Mouse (Mus musculus) bone marrow, adult 2 months (tissue): Measurements from ENCODE around the gene Golph3. TPM values are rescaled to one million over a fixed set of nuclear protein-coding genes. Genes with fewer than 3 reads are reported as not detected.
A peak's percentile ranks its signal among the peaks of the same experiment; 100 is the strongest.

Experiments used
- H3K27ac ChIP-seq: fragments of 200-500 bp; 2 replicates; pipeline ENCODE4 v1.5.1; 2012; ENCODE audit warnings: low read depth, mild to moderate bottlenecking, control low read depth, inconsistent platforms, low read length; ENCODE audit not compliant: control insufficient read depth, poor library complexity, insufficient read depth
- H3K4me1 ChIP-seq: fragments of 200-500 bp; 2 replicates; pipeline ENCODE4 v1.6.1; 2011; ENCODE audit warnings: low read length; ENCODE audit not compliant: control insufficient read depth, insufficient read depth
- H3K4me3 ChIP-seq: fragments of 200-500 bp; replicated peaks from 2 replicates; pipeline ENCODE3; 2011; ENCODE audit warnings: mild to moderate bottlenecking, low read depth, low read length, control low read depth; ENCODE audit not compliant: control insufficient read depth
- CTCF ChIP-seq: fragments of 200-500 bp; IDR thresholded peaks from 2 replicates; pipeline ENCODE4 v1.5.1; 2011; ENCODE audit warnings: low read length, control low read depth; ENCODE audit not compliant: control insufficient read depth, insufficient read depth
- POLR2A ChIP-seq: fragments of 200-500 bp; IDR thresholded peaks from 2 replicates; pipeline ENCODE4 v1.6.1; 2011; ENCODE audit warnings: low read depth, mild to moderate bottlenecking, control low read depth, low read length, borderline replicate concordance; ENCODE audit not compliant: control insufficient read depth
- WGBS: fragments of 180-500 bp; shearing (Covaris S2); methylation state at CpG from one replicate; pipeline ENCODE4 v1.1.7; 2018; 5-methylcytosine and 5-hydroxymethylcytosine counted together
- polyA plus RNA-seq: library from polyadenylated mRNA; stranded (reverse); fragments of >200 nt; gene quantifications from 2 replicates; pipeline ENCODE4 v1.2.4, GENCODE M21; 2011; ENCODE audit warnings: low replicate concordance; ENCODE audit not compliant: missing spikeins, insufficient read depth, insufficient read length

Gene Golph3
- polyA plus RNA-seq, 1 experiment, result 27.1 TPM

DNA sequence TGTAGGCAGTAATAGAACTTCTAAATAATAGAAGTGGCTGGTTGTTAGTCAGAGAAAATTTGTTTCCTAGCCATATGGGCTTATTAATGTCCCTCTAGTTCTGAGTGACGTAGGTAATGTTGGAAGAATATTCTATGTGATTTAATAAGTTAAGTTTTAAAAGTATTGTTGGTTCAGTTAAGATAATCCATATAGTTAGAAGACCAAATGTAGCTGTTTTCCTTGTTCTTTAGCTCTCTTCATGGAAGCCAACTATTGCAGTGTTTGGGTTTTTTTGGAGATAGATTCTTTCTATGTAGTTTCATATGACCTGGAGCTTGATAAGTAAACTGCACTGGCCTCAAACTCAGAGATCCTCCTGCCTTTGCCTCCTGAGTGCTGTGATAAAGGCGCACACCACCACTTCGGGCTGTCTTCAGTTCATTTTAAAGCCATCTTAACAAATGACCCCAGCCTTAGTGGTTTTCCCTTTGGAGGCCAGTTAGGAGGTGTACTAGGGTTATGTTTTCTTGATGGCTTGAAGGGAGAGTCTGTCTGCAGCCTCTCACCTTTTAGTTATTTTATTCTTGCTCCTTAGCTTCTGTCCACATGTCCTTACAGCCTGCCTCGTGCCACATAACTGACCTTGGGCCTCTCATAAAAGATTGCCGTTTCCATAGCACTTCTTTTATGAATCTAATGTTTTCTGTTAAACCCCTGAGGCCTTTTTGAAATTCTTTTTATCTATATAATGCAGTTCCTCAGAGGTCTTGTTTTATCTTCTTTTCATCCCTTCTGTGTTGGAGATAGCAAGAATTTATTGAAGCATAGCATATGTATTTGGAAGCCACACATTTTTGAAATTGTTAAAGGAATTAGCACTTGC is 19.5 kb downstream of the Golph3 start:
- 66% methylated on average over 5 of the region's 5 CpGs for WGBS
- H3K4me1 ChIP-seq, result peaks cover 3% of the 10 kb centered on the region
- no peak overlapping the region for H3K4me3 ChIP-seq
- no peak overlapping the region for H3K27ac ChIP-seq
- TF ChIP-seq POLR2A (no peak), CTCF (no peak)

- 74% methylated on average over 4 of the region's 4 CpGs for WGBS
- peaks cover 3% of the 10 kb centered on the region for H3K4me1 ChIP-seq
Observed at GRCm38 (mm10) chr15:12341401-12341758, 20.1 kb downstream of the Golph3 start.

DNA sequence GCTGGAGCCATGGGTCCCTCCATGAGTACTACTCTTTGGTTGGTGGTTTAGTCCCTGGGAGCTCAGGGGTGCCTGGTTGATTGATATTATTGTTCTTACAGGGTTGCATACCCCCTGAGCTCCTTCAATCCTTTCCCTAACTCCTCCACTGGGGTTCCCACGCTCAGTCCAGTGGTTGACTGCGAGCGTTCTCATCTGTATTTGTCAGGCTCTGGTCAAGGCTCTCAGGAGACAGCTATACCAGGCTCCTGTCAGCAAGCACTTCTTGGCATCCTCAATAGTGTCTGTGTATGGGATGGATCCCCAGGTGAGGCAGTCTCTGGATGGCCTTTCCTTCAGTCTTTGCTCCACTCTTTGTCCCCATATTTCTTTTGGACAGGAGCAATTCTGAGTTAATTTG is 25.7 kb downstream of the Golph3 start:
- TF ChIP-seq CTCF (no peak), POLR2A (no peak)
- WGBS, result 85% methylated on average over 3 of the region's 3 CpGs

More at GRCm38 (mm10) chr15:12341401-12341758, 20.1 kb downstream of the Golph3 start:
- Histone ChIP-seq H3K4me3 (no peak overlapping the region), H3K27ac (peak overlapping the region; percentile 51)
- TF ChIP-seq POLR2A (no peak), CTCF (no peak)

DNA sequence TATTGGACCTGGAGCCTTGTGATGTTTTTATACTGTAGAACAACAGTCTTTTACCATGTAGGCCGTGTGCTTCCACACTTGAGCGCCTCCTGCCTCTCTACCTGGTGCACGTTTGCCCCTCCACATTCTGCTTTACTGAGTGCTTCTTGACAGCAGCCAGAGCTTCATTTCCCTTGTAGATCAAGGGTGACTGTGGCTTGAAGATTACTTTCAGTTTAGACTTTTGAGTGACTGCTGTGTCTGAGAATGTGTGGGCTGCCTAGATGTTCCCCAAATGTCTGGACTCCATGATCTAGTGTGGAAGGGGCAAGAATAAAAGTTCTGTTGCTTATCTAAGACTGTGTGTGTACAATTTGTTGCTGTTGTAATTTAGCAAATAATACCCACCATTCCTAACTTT is 27.7 kb downstream of the Golph3 start:
- TF ChIP-seq POLR2A (no peak), CTCF (no peak)
- Histone ChIP-seq H3K4me1 (peaks cover 1% of the 10 kb centered on the region; the same call in 1 of the 2 replicates), H3K4me3 (no peak overlapping the region), H3K27ac (no peak overlapping the region)
- 62% methylated on average over 3 of the region's 3 CpGs for WGBS

More for the DNA sequence above, 25.7 kb downstream of the Golph3 start:
- H3K4me3 ChIP-seq, result no peak overlapping the region
- H3K27ac ChIP-seq, result no peak overlapping the region
- peaks cover 1% of the 10 kb centered on the region; the same call in 1 of the 2 replicates for H3K4me1 ChIP-seq

GRCm38 (mm10) chr15:12349840-12350239 is 28.6 kb downstream of the Golph3 start:
- TF ChIP-seq CTCF (no peak), POLR2A (no peak)
- 72% methylated on average over 5 of the region's 5 CpGs for whole genome bisulfite sequencing
- no peak overlapping the region for H3K4me3 ChIP-seq
- H3K27ac ChIP-seq, result no peak overlapping the region
- peaks cover 1% of the 10 kb centered on the region; the same call in 1 of the 2 replicates for H3K4me1 ChIP-seq

- H3K27ac ChIP-seq, result no peak overlapping the region
- TF ChIP-seq CTCF (no peak), POLR2A (no peak)
- 94% methylated on average over 7 of the region's 7 CpGs for WGBS
- H3K4me1 ChIP-seq, result peaks cover 3% of the 10 kb centered on the region; the same call in 1 of the 2 replicates
- H3K4me3 ChIP-seq, result no peak overlapping the region
Observed at GRCm38 (mm10) chr15:12351470-12351869, 30.2 kb downstream of the Golph3 start.

GRCm38 (mm10) chr15:12354281-12354810 is 33.1 kb downstream of the Golph3 start:
- Histone ChIP-seq H3K4me3 (no peak overlapping the region), H3K27ac (no peak overlapping the region), H3K4me1 (peaks cover 3% of the 10 kb centered on the region; the same call in 1 of the 2 replicates)
- TF ChIP-seq CTCF, result no peak
- TF ChIP-seq POLR2A, result no peak
- 89% methylated on average over 2 of the region's 2 CpGs for WGBS

GRCm38 (mm10) chr15:12355261-12355660 is 34.0 kb downstream of the Golph3 start:
- Histone ChIP-seq H3K4me1 (peaks cover 1% of the 10 kb centered on the region; the same call in 1 of the 2 replicates), H3K27ac (no peak overlapping the region), H3K4me3 (no peak overlapping the region)
- TF ChIP-seq POLR2A (no peak), CTCF (no peak)
- WGBS, result 94% methylated on average over 6 of the region's 6 CpGs
